Mouse (Mus musculus): Measurements from ENCODE around the gene Btbd6.

The Btbd6 gene

GRCm38 (mm10) chr12:112976371-112977073 is at the start of gene Btbd6:
Btbd6 (plus strand) TSS chr12:112976482.
- peak; percentile 76 for DNase-seq (ENCODE audit: low spot score)

GRCm38 (mm10) chr12:112927265-112927664 is 49.0 kb upstream of the Btbd6 start:
- no peak for DNase-seq (ENCODE audit: low spot score)

GRCm38 (mm10) chr12:112928401-112929241 is 47.7 kb upstream of the Btbd6 start:
- no peak for DNase-seq (ENCODE audit: low spot score)

- DNase-seq (ENCODE audit: low spot score), result no peak
Observed at GRCm38 (mm10) chr12:112929562-112930352, 46.5 kb upstream of the Btbd6 start, which contains the start of gene Jag2. Jag2 (minus strand) TSS chr12:112929776.

GRCm38 (mm10) chr12:112932647-112933046 is 43.6 kb upstream of the Btbd6 start:
- DNase-seq (ENCODE audit: low spot score), result no peak

- no peak for DNase-seq (ENCODE audit: low spot score)
Observed at GRCm38 (mm10) chr12:112937906-112938305, 38.4 kb upstream of the Btbd6 start.

GRCm38 (mm10) chr12:112938366-112938765 is 37.9 kb upstream of the Btbd6 start:
- no peak for DNase-seq (ENCODE audit: low spot score)

GRCm38 (mm10) chr12:112938873-112939565 is 37.3 kb upstream of the Btbd6 start:
- no peak for DNase-seq (ENCODE audit: low spot score)

- no peak for DNase-seq (ENCODE audit: low spot score)
Observed at GRCm38 (mm10) chr12:112940238-112940637, 36.0 kb upstream of the Btbd6 start.

GRCm38 (mm10) chr12:112940710-112941109 is 35.6 kb upstream of the Btbd6 start:
- DNase-seq (ENCODE audit: low spot score), result no peak

GRCm38 (mm10) chr12:112941156-112941775 is 35.0 kb upstream of the Btbd6 start:
- DNase-seq (ENCODE audit: low spot score), result no peak

GRCm38 (mm10) chr12:112941776-112942713 is 34.2 kb upstream of the Btbd6 start, which contains the start of gene Nudt14:
Nudt14 (minus strand) TSS chr12:112942124.
- DNase-seq (ENCODE audit: low spot score), result peak; percentile 65

- DNase-seq (ENCODE audit: low spot score), result no peak
Observed at GRCm38 (mm10) chr12:112943669-112944068, 32.6 kb upstream of the Btbd6 start.

- peak; percentile 32 for DNase-seq (ENCODE audit: low spot score)
Observed at GRCm38 (mm10) chr12:112947307-112947706, 29.0 kb upstream of the Btbd6 start.

- DNase-seq (ENCODE audit: low spot score), result peak; percentile 68
Observed at GRCm38 (mm10) chr12:112950040-112950760, 26.1 kb upstream of the Btbd6 start.

- no peak for DNase-seq (ENCODE audit: low spot score)
Observed at GRCm38 (mm10) chr12:112950761-112951129, 25.5 kb upstream of the Btbd6 start.

- no peak for DNase-seq (ENCODE audit: low spot score)
Observed at GRCm38 (mm10) chr12:112951150-112951842, 25.0 kb upstream of the Btbd6 start.

- DNase-seq (ENCODE audit: low spot score), result no peak
Observed at GRCm38 (mm10) chr12:112952433-112952832, 23.8 kb upstream of the Btbd6 start.

All from spleen, adult 12 weeks (tissue).